In genomic region chr2:29649795-29650457, GRCm38 (mm10) we compare ENCODE assay signal across 9 mouse cellular contexts. TPM values are rescaled to one million over a fixed set of nuclear protein-coding genes. Genes with fewer than 3 reads are reported as not detected.
A peak's percentile ranks its signal among the peaks of the same experiment; 100 is the strongest.
DNase-seq lines count a peak whose midpoint lies in the region; ATAC-seq lines count a peak whose summit lies in the region.
"Had no signal": no experiment of that assay in that cellular context is flagged by ENCODE, and none has a peak within 500 bp of the region (broad histone marks: within the 10 kb centered on the region; RNA-seq: fewer than 3 reads in every experiment).

No protein-coding gene starts in this region.

- no peak overlapping the region for H3K4me3 ChIP-seq in intestine, embryonic 16.5 days (ENCODE audit: low read length)
- H3K4me3 ChIP-seq: erythroblast, embryonic 14.5 days had no signal

- H3K36me3 ChIP-seq in intestine, embryonic 16.5 days (ENCODE audit: control insufficient read depth, insufficient read depth, low read length) = no peaks in the 10 kb centered on the region

- peak; percentile 28 to 64 for DNase-seq in spleen, adult 18-20 months
- no peak for DNase-seq in spleen, adult 12 weeks (ENCODE audit: low spot score)
- peak; percentile 48 for DNase-seq in adrenal gland, postnatal 25 days
- DNase-seq in lung, postnatal 36 days = peak; percentile 93
- DNase-seq in MN1 (ENCODE audit: low spot score) = no peak
- DNase-seq in gastrocnemius, postnatal 25 days = no peak
- DNase-seq in Muller cell, postnatal 12 days (ENCODE audit: inconsistent ontology term) = no peak

- 71% methylated on average over 10 of the region's 10 CpGs for WGBS in intestine, embryonic 16.5 days

- H3K9me3 ChIP-seq in intestine, embryonic 16.5 days (ENCODE audit: control insufficient read depth, low read length) = no peaks in the 10 kb centered on the region

- peaks cover 7% of the 10 kb centered on the region; the same call in 1 of the 2 replicates for H3K4me1 ChIP-seq in intestine, embryonic 16.5 days (ENCODE audit: control insufficient read depth, insufficient read depth, low read length)

- H3K4me2 ChIP-seq in intestine, embryonic 16.5 days (ENCODE audit: low read depth, low read length) = no peak overlapping the region

- H3K9ac ChIP-seq in intestine, embryonic 16.5 days (ENCODE audit: low read depth, low read length) = no peak overlapping the region

- ATAC-seq in intestine, embryonic 16.5 days = no peak

- H3K27me3 ChIP-seq in intestine, embryonic 16.5 days (replicated peaks; ENCODE audit: control insufficient read depth, insufficient read depth, low read length) = no peaks in the 10 kb centered on the region

- peak overlapping the region; percentile 11 for H3K27ac ChIP-seq in intestine, embryonic 16.5 days (ENCODE audit: low read length)

RNA-seq across cellular contexts. Expression of gene Rapgef1, which starts 30.4 kb away (rescaled TPM):
- 47.5 and 49.5 TPM in 2 replicates for total RNA-seq in adrenal gland, postnatal 25 days (2021)
- 7.9 and 8.1 TPM in 2 replicates for polyA plus RNA-seq in intestine, embryonic 16.5 days (2015; fragmentation: Nextera tagmentation; extraction: Ambion mirVana)
- total RNA-seq in gastrocnemius, postnatal 25 days (2021) = 100 to 1,000 TPM; 102 to 112 TPM

Comparison
In these comparisons a context has a peak if more than half of its experiments do, and no peak if none do; other contexts are left out.
1. DNase-seq: peak in spleen, adult 18-20 months (2 of 2), adrenal gland, postnatal 25 days (single experiment) and lung, postnatal 36 days (single experiment); none in spleen, adult 12 weeks (single experiment), MN1 (single experiment), gastrocnemius, postnatal 25 days (single experiment) and Muller cell, postnatal 12 days (single experiment).